Mouse (Mus musculus): ENCODE results near the gene Fra10ac1. TPM values are rescaled to one million over a fixed set of nuclear protein-coding genes. Genes with fewer than 3 reads are reported as not detected.

The Fra10ac1 gene
- total and polyA plus RNA-seq, 2 experiments from 2014 or later = 13.0 to 36.1 TPM

- Histone ChIP-seq H3K4me3 (ENCODE audit: low read depth, low read length) (no peak overlapping the region), H3K4me1 (ENCODE audit: insufficient read depth) (peaks cover 8% of the 10 kb centered on the region; the same call in 1 of the 2 replicates), H3K27me3 (ENCODE audit: insufficient read depth, low read length) (no peaks in the 10 kb centered on the region), H3K4me2 (ENCODE audit: low read depth) (no peak overlapping the region), H3K36me3 (ENCODE audit: insufficient read depth) (no peaks in the 10 kb centered on the region), H3K9me3 (ENCODE audit: low read length) (no peaks in the 10 kb centered on the region), H3K9ac (no peak overlapping the region), H3K27ac (ENCODE audit: low read depth, low read length) (no peak overlapping the region)
- WGBS = 76% methylated on average over 5 of the region's 5 CpGs
- ATAC-seq (no peak), DNase-seq (no peak)
- TF ChIP-seq CTCF (IDR thresholded peaks at IDR 0.05; ENCODE audit: low read depth) = no peak
Observed at GRCm38 (mm10) chr19:38261351-38261750, 37.4 kb upstream of the Fra10ac1 start.

GRCm38 (mm10) chr19:38260346-38260745 lies 36.4 kb upstream of the Fra10ac1 start:
- H3K4me2 ChIP-seq (ENCODE audit: low read depth) = no peak overlapping the region
- WGBS = 16% methylated on average over 4 of the region's 4 CpGs
- TF ChIP-seq CTCF (IDR thresholded peaks at IDR 0.05; ENCODE audit: low read depth) = no peak
- H3K36me3 ChIP-seq (ENCODE audit: insufficient read depth) = no peaks in the 10 kb centered on the region
- no peak overlapping the region for H3K27ac ChIP-seq (ENCODE audit: low read depth, low read length)
- H3K9me3 ChIP-seq (ENCODE audit: low read length) = no peaks in the 10 kb centered on the region
- ATAC-seq (peak; percentile 23), DNase-seq (no peak)
- peaks cover 8% of the 10 kb centered on the region; the same call in 1 of the 2 replicates for H3K4me1 ChIP-seq (ENCODE audit: insufficient read depth)
- no peak overlapping the region for H3K4me3 ChIP-seq (ENCODE audit: low read depth, low read length)
- no peaks in the 10 kb centered on the region for H3K27me3 ChIP-seq (ENCODE audit: insufficient read depth, low read length)
- no peak overlapping the region for H3K9ac ChIP-seq

GRCm38 (mm10) chr19:38259436-38259835 lies 35.5 kb upstream of the Fra10ac1 start:
- H3K4me3 ChIP-seq (ENCODE audit: low read depth, low read length) = no peak overlapping the region
- no peaks in the 10 kb centered on the region for H3K9me3 ChIP-seq (ENCODE audit: low read length)
- 0 out of 2 replicates have a peak overlapping the region, but pooled peaks have one; percentile 47 for H3K27ac ChIP-seq (ENCODE audit: low read depth, low read length)
- no peaks in the 10 kb centered on the region for H3K36me3 ChIP-seq (ENCODE audit: insufficient read depth)
- no peak overlapping the region for H3K9ac ChIP-seq
- WGBS = 69% methylated on average over 3 of the region's 3 CpGs
- DNase-seq (no peak), ATAC-seq (peak; percentile 24)
- no peak for TF ChIP-seq CTCF (IDR thresholded peaks at IDR 0.05; ENCODE audit: low read depth)
- H3K27me3 ChIP-seq (ENCODE audit: insufficient read depth, low read length) = no peaks in the 10 kb centered on the region
- 0 out of 2 replicates have a peak overlapping the region, but pooled peaks have one; percentile 2 for H3K4me2 ChIP-seq (ENCODE audit: low read depth)
- H3K4me1 ChIP-seq (ENCODE audit: insufficient read depth) = peaks cover 8% of the 10 kb centered on the region; the same call in 1 of the 2 replicates

GRCm38 (mm10) chr19:38258651-38259065 lies 34.7 kb upstream of the Fra10ac1 start:
- no peaks in the 10 kb centered on the region for H3K9me3 ChIP-seq (ENCODE audit: low read length)
- H3K27ac ChIP-seq (ENCODE audit: low read depth, low read length) = no peak overlapping the region
- H3K4me1 ChIP-seq (ENCODE audit: insufficient read depth) = peaks cover 8% of the 10 kb centered on the region; the same call in 1 of the 2 replicates
- H3K4me3 ChIP-seq (ENCODE audit: low read depth, low read length) = no peak overlapping the region
- peak; percentile 62 for DNase-seq
- H3K4me2 ChIP-seq (ENCODE audit: low read depth) = no peak overlapping the region
- ATAC-seq = peak; percentile 75
- no peaks in the 10 kb centered on the region for H3K27me3 ChIP-seq (ENCODE audit: insufficient read depth, low read length)
- no peak overlapping the region for H3K9ac ChIP-seq
- 59% methylated on average over 3 of the region's 3 CpGs for WGBS
- H3K36me3 ChIP-seq (ENCODE audit: insufficient read depth) = no peaks in the 10 kb centered on the region
- TF ChIP-seq CTCF (IDR thresholded peaks at IDR 0.05; ENCODE audit: low read depth) = no peak

- H3K4me3 ChIP-seq (ENCODE audit: low read depth, low read length) = no peak overlapping the region
- no peaks in the 10 kb centered on the region for H3K36me3 ChIP-seq (ENCODE audit: insufficient read depth)
- H3K4me2 ChIP-seq (ENCODE audit: low read depth) = no peak overlapping the region
- DNase-seq (peak; percentile 58), ATAC-seq (peak; percentile 55; the same call in 1 of the 2 replicates)
- H3K27me3 ChIP-seq (ENCODE audit: insufficient read depth, low read length) = no peaks in the 10 kb centered on the region
- H3K27ac ChIP-seq (ENCODE audit: low read depth, low read length) = no peak overlapping the region
- WGBS = 58% methylated on average over 6 of the region's 6 CpGs
- H3K4me1 ChIP-seq (ENCODE audit: insufficient read depth) = peaks cover 2% of the 10 kb centered on the region; the same call in 1 of the 2 replicates
- H3K9ac ChIP-seq = no peak overlapping the region
- TF ChIP-seq CTCF (IDR thresholded peaks at IDR 0.05; ENCODE audit: low read depth) = peak; percentile 64
- no peaks in the 10 kb centered on the region for H3K9me3 ChIP-seq (ENCODE audit: low read length)
Observed at GRCm38 (mm10) chr19:38253796-38254195, 29.8 kb upstream of the Fra10ac1 start.

GRCm38 (mm10) chr19:38249627-38250026 lies 25.7 kb upstream of the Fra10ac1 start:
- peak; percentile 56; the same call in 1 of the 2 replicates for ATAC-seq
- TF ChIP-seq CTCF (IDR thresholded peaks at IDR 0.05; ENCODE audit: low read depth) = no peak

GRCm38 (mm10) chr19:38246177-38246622 lies 22.2 kb upstream of the Fra10ac1 start:
- ATAC-seq (peak; percentile 32; the same call in 1 of the 2 replicates), DNase-seq (peak; percentile 45)
- Histone ChIP-seq H3K4me1 (ENCODE audit: insufficient read depth) (no peaks in the 10 kb centered on the region), H3K4me3 (ENCODE audit: low read depth, low read length) (no peak overlapping the region), H3K9me3 (ENCODE audit: low read length) (no peaks in the 10 kb centered on the region), H3K4me2 (ENCODE audit: low read depth) (no peak overlapping the region), H3K27me3 (ENCODE audit: insufficient read depth, low read length) (no peaks in the 10 kb centered on the region), H3K27ac (ENCODE audit: low read depth, low read length) (peak overlapping the region; percentile 62), H3K9ac (no peak overlapping the region), H3K36me3 (ENCODE audit: insufficient read depth) (no peaks in the 10 kb centered on the region)
- TF ChIP-seq CTCF (IDR thresholded peaks at IDR 0.05; ENCODE audit: low read depth) = no peak
- WGBS = 17% methylated on average over 7 of the region's 7 CpGs

More at GRCm38 (mm10) chr19:38249627-38250026, 25.7 kb upstream of the Fra10ac1 start:
- H3K27me3 ChIP-seq (ENCODE audit: insufficient read depth, low read length) = no peaks in the 10 kb centered on the region
- no peak overlapping the region for H3K9ac ChIP-seq
- no peaks in the 10 kb centered on the region for H3K4me1 ChIP-seq (ENCODE audit: insufficient read depth)
- no peak overlapping the region for H3K4me2 ChIP-seq (ENCODE audit: low read depth)
- no peaks in the 10 kb centered on the region for H3K36me3 ChIP-seq (ENCODE audit: insufficient read depth)
- H3K27ac ChIP-seq (ENCODE audit: low read depth, low read length) = no peak overlapping the region
- no peaks in the 10 kb centered on the region for H3K9me3 ChIP-seq (ENCODE audit: low read length)
- 60% methylated on average over 8 of the region's 8 CpGs for WGBS
- H3K4me3 ChIP-seq (ENCODE audit: low read depth, low read length) = no peak overlapping the region
- no peak for DNase-seq
